Mouse (Mus musculus): ENCODE measurements at regions not wholly inside any gene's neighbourhood (a gene's known extent, or its start where the extent isn't known, plus 50 kb on each side); places are given as distances from the start of the nearest gene placed in this dataset.

DNA sequence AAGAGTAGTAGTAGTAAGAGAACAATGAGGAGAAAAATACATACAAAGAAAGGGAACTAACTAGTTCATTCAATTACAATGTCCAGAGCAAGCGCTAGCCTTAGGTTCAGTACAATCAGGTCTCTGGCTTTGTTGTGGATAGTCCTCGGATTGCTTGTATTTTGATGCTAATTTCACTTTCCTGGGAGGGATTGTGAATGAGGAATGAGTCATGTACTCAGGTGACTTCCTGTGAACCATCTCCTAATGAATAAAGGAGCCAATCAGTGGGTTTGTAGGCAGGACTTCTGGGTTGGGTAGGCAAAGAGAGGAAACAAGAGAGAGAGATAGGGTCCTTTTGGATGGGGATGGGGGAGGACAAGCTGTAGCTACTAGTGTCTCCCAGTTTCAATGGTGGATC is 253.8 kb downstream of the 1810013L24Rik start:
- TF ChIP-seq GATA2 (IDR thresholded peaks at IDR 0.05; ENCODE audit: borderline replicate concordance, low read depth, low read length) (no peak), CTCF (IDR thresholded peaks at IDR 0.05; ENCODE audit: low read depth, low read length) (no peak), POLR2AphosphoS5 (IDR thresholded peaks at IDR 0.05; ENCODE audit: insufficient replicate concordance, low read depth, low read length) (no peak), GATA1 (IDR thresholded peaks at IDR 0.05; ENCODE audit: borderline replicate concordance, low read length) (no peak)
